Mouse (Mus musculus) midbrain, embryonic 14.5 days (tissue): ENCODE results near the gene Chst14. TPM values are rescaled to one million over a fixed set of nuclear protein-coding genes. Genes with fewer than 3 reads are reported as not detected.

Experiments
- polyA plus RNA-seq: library from polyadenylated mRNA; unstranded; fragments of >200 nt; fragmentation: Nextera tagmentation; extraction: Ambion mirVana; gene quantifications from 2 replicates; pipeline ENCODE4 v1.2.1, GENCODE M21; 2014

Gene Chst14
- polyA plus RNA-seq, 1 experiment from 2014 or later, result 7.1 TPM

Other genes with a start within 250 kb of the Chst14 start
- gene Ankrd63, start 222.5 kb upstream of the Chst14 start, polyA plus RNA-seq, result not detected in 2 replicates
- 0.40 and 0.74 TPM in 2 replicates for gene Plcb2, start 198.1 kb upstream of the Chst14 start, polyA plus RNA-seq
- 25.2 and 30.8 TPM in 2 replicates for gene Inafm2, start 180.7 kb upstream of the Chst14 start, polyA plus RNA-seq
- 0.59 and 0.73 TPM in 2 replicates for gene Ccdc9b, start 163.8 kb upstream of the Chst14 start, polyA plus RNA-seq
- not detected in 2 replicates for gene Phgr1, start 153.7 kb upstream of the Chst14 start, polyA plus RNA-seq
- 49.8 and 50.4 TPM in 2 replicates for gene Disp2, start 146.8 kb upstream of the Chst14 start, polyA plus RNA-seq
- gene Knstrn, start 112.5 kb upstream of the Chst14 start, polyA plus RNA-seq, result 17.8 and 32.5 TPM in 2 replicates
- gene Ivd, start 64.5 kb upstream of the Chst14 start, polyA plus RNA-seq, result 32.0 and 33.8 TPM in 2 replicates
- gene Bahd1, start 26.1 kb upstream of the Chst14 start, polyA plus RNA-seq, result 2.0 and 5.2 TPM in 2 replicates
- gene Ccdc32, start 102.9 kb downstream of the Chst14 start, polyA plus RNA-seq, result 37.0 and 40.6 TPM in 2 replicates
- gene Rpusd2, start 108.3 kb downstream of the Chst14 start, polyA plus RNA-seq, result 4.5 and 5.0 TPM in 2 replicates
- gene Knl1, start 120.6 kb downstream of the Chst14 start, polyA plus RNA-seq, result 7.1 and 11.4 TPM in 2 replicates
- 6.8 and 12.2 TPM in 2 replicates for gene Rad51, start 186.3 kb downstream of the Chst14 start, polyA plus RNA-seq
- 43.8 and 45.7 TPM in 2 replicates for gene Rmdn3, start 230.5 kb downstream of the Chst14 start, polyA plus RNA-seq
- gene Gchfr, start 241.3 kb downstream of the Chst14 start, polyA plus RNA-seq, result 7.4 and 8.6 TPM in 2 replicates
- 0.43 and 0.90 TPM in 2 replicates for gene Gm14137, start 248.0 kb downstream of the Chst14 start, polyA plus RNA-seq